Mouse (Mus musculus) thymus, adult 2 months (tissue): Measurements from ENCODE around the gene Acvrl1.

Source experiments
- CTCF ChIP-seq: fragments of 200-500 bp; IDR thresholded peaks from 2 replicates; pipeline ENCODE4 v1.5.1; 2012; ENCODE audit warnings: mild to moderate bottlenecking, control low read depth, low read length, moderate library complexity, borderline replicate concordance; ENCODE audit not compliant: control insufficient read depth, poor library complexity, insufficient read depth; ENCODE audit errors: extremely low read depth
- POLR2A ChIP-seq: fragments of 200-500 bp; IDR thresholded peaks from 2 replicates; pipeline ENCODE4 v1.6.1; 2012; ENCODE audit warnings: mild to moderate bottlenecking, low read length, control low read depth, moderate library complexity; ENCODE audit not compliant: control insufficient read depth, poor library complexity, insufficient read depth; ENCODE audit errors: extremely low read depth

GRCm38 (mm10) chr15:101192260-101192640 is 63.9 kb downstream of the Acvrl1 start:
- TF ChIP-seq POLR2A, result no peak
- TF ChIP-seq CTCF, result no peak
